Mouse (Mus musculus) ES-Bruce4 (cell line): Measurements from ENCODE around the gene Brd3.

Source experiments
- CTCF ChIP-seq: IDR thresholded peaks from one replicate; pipeline ENCODE4 v1.8.1; 2011; ENCODE audit warnings: low read depth, low read length
- EP300 ChIP-seq: IDR thresholded peaks from 2 replicates; pipeline ENCODE4 v1.6.1; 2011; ENCODE audit warnings: low read depth, low read length; ENCODE audit not compliant: insufficient read depth

DNA sequence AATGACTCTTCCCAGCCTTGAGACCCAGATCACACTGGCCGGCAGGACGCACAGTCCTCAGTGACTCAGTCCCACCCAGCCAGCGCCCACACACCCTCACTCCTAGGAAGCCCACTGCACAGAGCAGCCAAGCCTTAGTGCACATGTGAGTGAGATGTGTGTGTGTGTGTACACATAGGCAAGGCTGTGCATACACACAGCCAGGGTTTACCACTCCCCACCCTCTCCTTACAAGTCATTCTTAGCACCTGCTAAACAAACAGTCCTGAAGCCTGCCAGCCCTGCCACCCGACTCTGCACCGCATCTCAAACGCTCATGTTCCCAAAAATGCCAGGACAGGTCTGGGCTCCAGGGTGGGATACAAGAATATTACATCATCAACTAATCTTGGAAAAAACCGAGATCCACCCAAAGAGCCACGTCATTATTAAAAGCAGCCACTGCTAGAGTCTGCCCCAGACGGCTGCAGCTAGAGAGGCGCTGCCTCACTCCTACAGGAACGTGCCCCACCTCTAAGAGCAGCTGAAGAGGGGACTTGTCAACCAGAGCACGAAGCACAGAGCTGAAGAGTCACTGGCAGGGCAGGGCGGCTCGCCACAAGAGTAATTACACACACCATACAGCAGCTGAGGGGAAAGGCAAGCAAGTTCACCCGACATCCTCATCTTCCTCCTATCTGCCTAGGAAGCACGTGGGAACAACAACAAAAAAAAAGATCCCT is 93.4 kb downstream of the Brd3 start:
- TF ChIP-seq CTCF (no peak), EP300 (no peak)
